Mouse (Mus musculus): ENCODE data around the gene B020011L13Rik. TPM values are rescaled to one million over a fixed set of nuclear protein-coding genes. Genes with fewer than 3 reads are reported as not detected.

Gene B020011L13Rik
- total RNA-seq (2023), result not detected in 4 replicates

GRCm38 (mm10) chr1:117780833-117781232 is at the start of gene B020011L13Rik:
Gene B020011L13Rik, plus strand, starts transcription at chr1:117781133.

GRCm38 (mm10) chr1:117829781-117830180 is 48.8 kb downstream of the B020011L13Rik start, which contains the start of gene Gm28360:
Gene Gm28360, plus strand, starts transcription at chr1:117830081.

Other genes starting within 250 kb of the B020011L13Rik start
- not detected in 4 replicates for gene Gm28363, start 84.0 kb upstream of the B020011L13Rik start, total RNA-seq (2023)
- not detected in 4 replicates for gene Gm28360, start 48.9 kb downstream of the B020011L13Rik start, total RNA-seq (2023)
- gene Gm28168, start 146.9 kb downstream of the B020011L13Rik start, total RNA-seq (2023), result not detected in 4 replicates
- gene Gm7145, start 184.8 kb downstream of the B020011L13Rik start, total RNA-seq (2023), result not detected in 4 replicates